Mouse (Mus musculus) heart, adult 2 months (tissue): ENCODE data around the gene Tesc.

Experiments used
- CTCF ChIP-seq: fragments of 200-600 bp; IDR thresholded peaks from 2 replicates; pipeline ENCODE4 v1.8.1; 2022; ENCODE audit warnings: antibody characterized with exemption, mild to moderate bottlenecking, moderate library complexity
- EP300 ChIP-seq: fragments of 200-500 bp; IDR thresholded peaks from 2 replicates; pipeline ENCODE4 v1.6.1; 2011; ENCODE audit warnings: low read depth, low read length, control low read depth; ENCODE audit not compliant: insufficient read depth

DNA sequence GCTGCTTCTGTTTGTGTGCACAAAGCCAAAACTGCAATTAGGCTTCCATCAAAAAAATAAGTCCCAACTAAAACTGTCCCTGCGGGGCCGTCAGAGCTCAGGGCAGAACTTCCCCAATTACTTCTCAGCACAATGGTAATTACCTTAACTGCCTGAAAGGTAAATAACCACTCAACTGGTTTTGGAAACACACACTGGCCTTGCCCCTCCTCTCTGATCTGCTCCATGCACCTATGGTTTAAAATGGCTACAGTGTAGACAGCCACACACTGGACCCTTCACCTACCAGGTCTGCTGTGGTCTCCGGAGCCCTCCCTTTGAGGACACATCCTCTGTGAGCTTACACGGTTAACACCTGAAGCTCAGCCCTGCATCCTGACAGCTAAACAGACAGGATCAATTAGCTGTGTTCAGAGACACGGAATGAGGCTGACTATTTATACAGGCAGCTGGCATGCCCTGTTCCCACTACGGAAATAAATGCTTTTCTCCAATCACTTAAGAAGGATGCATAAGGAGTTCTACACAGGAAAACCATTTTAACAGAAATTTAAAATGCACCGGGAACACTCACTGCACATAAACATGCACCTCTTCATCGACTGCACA is 72.4 kb downstream of the Tesc start:
- TF ChIP-seq EP300 (no peak), CTCF (no peak)
